In the genomic region with DNA sequence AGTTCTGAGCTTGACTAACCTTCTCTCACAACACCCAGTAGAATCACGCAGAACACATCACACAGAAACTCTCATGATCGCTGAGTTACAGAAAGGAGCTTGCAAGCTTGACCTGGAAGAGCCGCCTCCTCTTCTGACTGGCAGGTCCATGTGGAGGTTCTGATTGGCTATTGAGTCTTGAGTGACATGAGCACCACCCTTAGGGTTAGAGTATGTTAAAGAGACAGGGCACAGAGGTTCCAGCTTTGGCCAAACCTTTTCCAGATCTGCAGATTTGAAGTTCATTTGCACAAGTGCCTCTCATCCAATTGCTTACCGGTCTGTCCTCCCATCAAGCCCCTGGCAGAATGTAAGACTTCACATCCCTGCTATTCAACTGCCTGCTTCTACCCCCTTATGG, we compare ENCODE assay signal across 8 mouse cellular contexts. TPM values are rescaled to one million over a fixed set of nuclear protein-coding genes. Genes with fewer than 3 reads are reported as not detected.
DNase-seq lines count a peak whose midpoint lies in the region; ATAC-seq and TF ChIP-seq lines count a peak whose summit lies in the region.
"Not testable (repeated sequence)": the region's sequence is repeated elsewhere in the genome, so short reads cannot be mapped to it uniquely, and the experiment has no call there.

Gm4724 (minus strand) TSS at position 101 of the 400 bp plus-strand sequence.

- not testable (repeated sequence) for TF ChIP-seq CTCF in forebrain, postnatal 0 days (IDR thresholded peaks at IDR 0.05; ENCODE audit: low read depth); layer of hippocampus, adult 2 months (conservative IDR thresholded peaks at IDR 0.05)

- in situ Hi-C loops in ES-E14 (cut with MboI; ENCODE audit: low sequenced_read_pairs in 2 of 2, unreplicated experiment in 2 of 2): not testable (repeated sequence)

- not testable (repeated sequence) for H3K36me3 ChIP-seq in ES-E14 (ENCODE audit: control insufficient read depth, insufficient read depth, low read length, poor library complexity, severe bottlenecking); embryonic facial prominence, embryonic 13.5 days; forebrain, postnatal 0 days (ENCODE audit: insufficient read depth); hindbrain, embryonic 13.5 days; limb, embryonic 12.5 days; midbrain, embryonic 10.5 days; stomach, embryonic 14.5 days (ENCODE audit: control insufficient read depth, insufficient read depth, low read length)

- not testable (repeated sequence) for H3K4me3 ChIP-seq in ES-E14 (ENCODE audit: insufficient read depth in 1 of 2, low read depth in 1 of 2, low read length in 2 of 2, poor library complexity in 1 of 2, severe bottlenecking in 1 of 2); embryonic facial prominence, embryonic 13.5 days; forebrain, postnatal 0 days (ENCODE audit: low read depth, low read length); hindbrain, embryonic 13.5 days; layer of hippocampus, adult 2 months; limb, embryonic 12.5 days (replicated peaks); midbrain, embryonic 10.5 days; stomach, embryonic 14.5 days (ENCODE audit: low read depth, low read length)

- WGBS in embryonic facial prominence, embryonic 13.5 days: no CpG with 5 or more reads among the region's 4 CpGs
- whole genome bisulfite sequencing in forebrain, postnatal 0 days: no CpG with 5 or more reads among the region's 4 CpGs
- WGBS in hindbrain, embryonic 13.5 days: no CpG with 5 or more reads among the region's 4 CpGs
- WGBS in limb, embryonic 12.5 days: no CpG with 5 or more reads among the region's 4 CpGs
- no CpG with 5 or more reads among the region's 4 CpGs for WGBS in midbrain, embryonic 10.5 days
- WGBS in stomach, embryonic 14.5 days: no CpG with 5 or more reads among the region's 4 CpGs

- not testable (repeated sequence) for H3K27me3 ChIP-seq in embryonic facial prominence, embryonic 13.5 days; forebrain, postnatal 0 days (ENCODE audit: insufficient read depth, low read length); hindbrain, embryonic 13.5 days; limb, embryonic 12.5 days; midbrain, embryonic 10.5 days (ENCODE audit: low read depth, poor library complexity, severe bottlenecking); stomach, embryonic 14.5 days (ENCODE audit: control insufficient read depth, insufficient read depth, low read length)

- not testable (repeated sequence) for H3K9me3 ChIP-seq in ES-E14 (ENCODE audit: control insufficient read depth, insufficient read depth, low read depth, low read length); embryonic facial prominence, embryonic 13.5 days; forebrain, postnatal 0 days (ENCODE audit: low read length); hindbrain, embryonic 13.5 days; limb, embryonic 12.5 days; midbrain, embryonic 10.5 days (replicated peaks); stomach, embryonic 14.5 days (ENCODE audit: control insufficient read depth, low read depth, low read length)

- not testable (repeated sequence) for DNase-seq in ES-E14 (ENCODE audit: low read depth, low spot score); forebrain, postnatal 0 days; layer of hippocampus, adult 2 months (ENCODE audit: low spot score in 2 of 2); midbrain, embryonic 10.5 days (ENCODE audit: low spot score)

- not testable (repeated sequence) for ATAC-seq in embryonic facial prominence, embryonic 13.5 days (ENCODE audit: insufficient number of reproducible peaks, insufficient read depth, low FRiP score, low TSS enrichment, low read depth); forebrain, postnatal 0 days; hindbrain, embryonic 13.5 days (ENCODE audit: low FRiP score); limb, embryonic 12.5 days (ENCODE audit: insufficient number of reproducible peaks, insufficient read depth, low FRiP score, low TSS enrichment, low read depth); stomach, embryonic 14.5 days (ENCODE audit: insufficient number of reproducible peaks, insufficient read depth, low FRiP score, low read depth)

- not testable (repeated sequence) for H3K4me2 ChIP-seq in embryonic facial prominence, embryonic 13.5 days; forebrain, postnatal 0 days (ENCODE audit: low read depth); hindbrain, embryonic 13.5 days; limb, embryonic 12.5 days; stomach, embryonic 14.5 days (replicated peaks; ENCODE audit: low read depth, low read length)

- not testable (repeated sequence) for H3K4me1 ChIP-seq in ES-E14 (ENCODE audit: control insufficient read depth in 2 of 2, insufficient read depth in 2 of 2, low read length in 2 of 2, poor library complexity in 1 of 2); embryonic facial prominence, embryonic 13.5 days; forebrain, postnatal 0 days (ENCODE audit: insufficient read depth); hindbrain, embryonic 13.5 days (replicated peaks); limb, embryonic 12.5 days (replicated peaks); midbrain, embryonic 10.5 days; stomach, embryonic 14.5 days (ENCODE audit: control insufficient read depth, insufficient read depth, low read length)

- H3K9ac ChIP-seq in ES-E14 (ENCODE audit: insufficient read depth, low read depth, low read length, poor library complexity, severe bottlenecking); embryonic facial prominence, embryonic 13.5 days; forebrain, postnatal 0 days; hindbrain, embryonic 13.5 days; limb, embryonic 12.5 days (replicated peaks); stomach, embryonic 14.5 days (replicated peaks; ENCODE audit: low read depth, low read length): not testable (repeated sequence)

- H3K27ac ChIP-seq in ES-E14 (ENCODE audit: insufficient read depth, low read depth, low read length, poor library complexity, severe bottlenecking); embryonic facial prominence, embryonic 13.5 days; forebrain, postnatal 0 days (ENCODE audit: low read depth, low read length); hindbrain, embryonic 13.5 days; layer of hippocampus, adult 2 months; limb, embryonic 12.5 days; midbrain, embryonic 10.5 days (replicated peaks); stomach, embryonic 14.5 days (ENCODE audit: low read length): not testable (repeated sequence)

RNA-seq across cellular contexts. Expression of gene Gm4724, which starts in this region (rescaled TPM):
- 12.1 and 16.2 TPM in 2 replicates for total RNA-seq in ES-E14 (2012; rRNA removed)
- 11.0 and 12.3 TPM in 2 replicates for polyA plus RNA-seq in embryonic facial prominence, embryonic 13.5 days (2015; fragmentation: Nextera tagmentation; extraction: Ambion mirVana)
- total RNA-seq in forebrain, postnatal 0 days (2014; rRNA removed): 7.1 and 10.7 TPM in 2 replicates
- polyA plus RNA-seq in forebrain, postnatal 0 days (2015; fragmentation: Nextera tagmentation; extraction: Ambion mirVana): 30.1 and 32.0 TPM in 2 replicates
- 13.8 and 16.4 TPM in 2 replicates for polyA plus RNA-seq in hindbrain, embryonic 13.5 days (2015; fragmentation: Nextera tagmentation; extraction: Ambion mirVana)
- total RNA-seq in layer of hippocampus, adult 2 months (2021): 10 to 100 TPM; 12.4 to 18.0 TPM
- 12.6 and 14.0 TPM in 2 replicates for polyA plus RNA-seq in limb, embryonic 12.5 days (2016; fragmentation: Nextera tagmentation; extraction: Ambion mirVana)
- 25.7 and 26.0 TPM in 2 replicates for polyA plus RNA-seq in midbrain, embryonic 10.5 days (2016; fragmentation: Nextera tagmentation; extraction: Ambion mirVana)
- 15.3 and 18.1 TPM in 2 replicates for polyA plus RNA-seq in stomach, embryonic 14.5 days (2014; fragmentation: Nextera tagmentation; extraction: Ambion mirVana)
